Mouse (Mus musculus) thymus, postnatal 25 days (tissue): ENCODE measurements around the gene Smap2.
"Not testable (repeated sequence)": the region's sequence is repeated elsewhere in the genome, so short reads cannot be mapped to it uniquely, and the experiment has no call there.

Experiments
- DNase-seq: peaks from one replicate; pipeline ENCODE4 v3.0.0; 2022

Smap2 gene

DNA sequence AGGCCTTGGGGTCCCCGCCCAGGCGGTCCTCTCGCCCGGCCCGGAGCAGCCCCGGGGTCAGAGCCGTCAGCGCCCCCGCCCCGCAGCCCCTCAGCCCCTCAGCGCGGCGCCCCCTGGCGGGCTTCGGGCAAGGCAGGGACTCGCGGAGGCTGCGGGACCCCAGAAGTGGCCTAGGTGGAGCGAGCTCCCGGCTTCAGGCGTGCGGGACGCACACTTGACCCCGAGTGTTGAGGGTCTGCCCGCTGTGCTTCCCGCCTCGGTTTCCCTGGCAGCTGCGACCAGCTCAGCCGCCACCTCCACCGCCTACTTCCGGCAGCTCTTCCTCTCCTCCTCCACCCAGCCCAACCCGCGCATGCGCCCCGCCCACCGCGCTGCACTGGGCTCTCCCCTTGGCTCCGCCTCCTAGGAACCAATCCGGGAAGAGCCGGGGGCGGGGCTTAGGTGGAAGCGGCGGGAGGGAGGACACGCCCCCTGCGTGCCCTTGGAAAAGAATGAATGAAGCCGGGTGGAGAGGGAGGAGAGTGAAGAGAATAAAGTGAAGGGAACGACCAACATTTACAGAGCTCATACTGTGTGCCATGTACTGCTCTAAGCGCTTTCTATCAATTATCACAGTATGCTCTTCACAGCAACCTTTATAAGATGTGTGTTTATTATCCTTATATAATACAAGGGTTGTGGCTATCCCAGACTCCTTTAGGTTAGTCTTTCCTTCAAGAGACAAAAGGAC lies at the start of gene Smap2:
Smap2 (minus strand) TSS at position 320 of the 730 bp plus-strand sequence.
- DNase-seq = peak; percentile 99

DNA sequence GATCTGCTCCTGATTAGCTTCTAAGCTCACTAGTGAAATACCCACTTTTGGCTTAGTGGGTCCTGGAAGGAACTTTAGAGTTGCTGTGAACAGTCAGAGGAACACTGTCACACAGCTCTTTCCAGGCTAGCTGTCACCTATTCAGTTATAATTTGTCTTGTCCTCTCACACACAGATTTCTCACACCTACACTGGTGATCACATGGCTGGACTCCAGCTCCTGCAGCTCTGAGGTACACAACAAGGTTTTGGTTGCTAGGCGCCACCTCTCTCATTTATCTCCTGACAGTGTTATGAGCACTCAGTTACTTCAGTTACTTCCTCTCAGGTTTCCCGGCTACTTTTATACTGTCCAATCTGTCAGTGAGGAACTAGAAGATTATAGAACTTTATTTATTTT lies 48.3 kb upstream of the Smap2 start:
- DNase-seq = no peak

GRCm38 (mm10) chr4:121059218-121059617 lies 42.2 kb upstream of the Smap2 start:
- not testable (repeated sequence) for DNase-seq

DNA sequence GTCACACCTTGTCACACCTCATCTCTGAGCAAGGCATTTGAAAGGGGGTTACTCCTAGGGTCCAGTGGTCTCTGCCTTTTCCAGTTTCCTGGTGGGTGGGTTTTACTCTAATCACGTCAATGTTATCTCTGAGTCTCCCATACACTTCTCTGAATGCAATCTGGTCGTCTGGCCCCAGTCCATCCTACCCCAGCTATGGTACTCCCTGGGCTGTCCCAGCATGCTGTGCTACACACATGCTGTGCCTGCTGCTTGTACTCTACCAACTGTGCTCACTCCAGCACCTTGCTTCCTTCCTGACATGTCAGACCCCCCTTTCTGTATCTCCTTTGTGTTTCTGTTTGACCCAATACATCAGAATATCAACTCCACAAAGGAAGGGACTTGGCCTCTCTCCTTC lies 40.0 kb upstream of the Smap2 start:
- DNase-seq = no peak

DNA sequence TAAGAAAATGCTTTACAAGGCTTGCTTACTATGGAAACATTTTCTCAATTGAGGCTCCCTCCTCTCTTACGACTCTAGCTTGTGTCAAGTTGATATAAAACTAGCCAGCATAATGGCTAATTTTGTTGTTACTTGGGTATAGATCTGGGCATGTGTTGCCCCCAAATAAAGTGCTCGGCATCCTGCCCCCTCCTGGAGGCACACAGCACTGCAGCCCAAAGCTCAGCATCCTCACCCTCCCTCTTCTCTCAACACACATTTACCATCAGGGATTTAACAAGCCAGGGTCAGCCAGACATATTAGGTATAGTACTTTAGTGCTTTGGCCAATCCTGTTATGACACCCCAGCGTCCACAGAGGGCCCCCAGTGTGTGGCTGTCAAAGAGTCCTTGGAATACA lies 39.3 kb upstream of the Smap2 start:
- DNase-seq = peak; percentile 43

- DNase-seq = no peak
These were observed 35.6 kb upstream of the Smap2 start for GRCm38 (mm10) chr4:121052454-121053323.

DNA sequence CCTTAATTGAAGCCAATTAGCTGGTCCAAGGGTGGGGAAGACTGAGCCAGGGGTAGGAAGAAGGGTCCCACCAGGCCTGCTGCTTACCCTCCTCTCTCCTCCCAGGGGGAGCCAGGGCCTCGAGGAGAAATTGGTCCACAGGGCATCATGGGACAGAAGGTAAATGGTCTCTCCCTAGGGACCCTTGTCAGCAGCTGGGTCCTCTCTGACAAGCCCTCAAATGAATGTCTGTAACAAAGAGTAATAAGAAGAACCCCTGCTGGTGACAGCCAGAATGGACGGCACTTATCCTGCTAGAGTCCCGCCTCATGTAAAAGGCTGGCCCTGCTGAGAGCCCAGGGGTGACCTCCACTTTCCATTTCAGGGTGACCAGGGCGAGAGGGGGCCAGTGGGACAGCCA lies 34.8 kb upstream of the Smap2 start:
- no peak for DNase-seq

- no peak for DNase-seq
These were observed 25.9 kb upstream of the Smap2 start for GRCm38 (mm10) chr4:121042946-121043345.

- no peak for DNase-seq
These were observed 25.4 kb upstream of the Smap2 start for GRCm38 (mm10) chr4:121042472-121042871.

DNA sequence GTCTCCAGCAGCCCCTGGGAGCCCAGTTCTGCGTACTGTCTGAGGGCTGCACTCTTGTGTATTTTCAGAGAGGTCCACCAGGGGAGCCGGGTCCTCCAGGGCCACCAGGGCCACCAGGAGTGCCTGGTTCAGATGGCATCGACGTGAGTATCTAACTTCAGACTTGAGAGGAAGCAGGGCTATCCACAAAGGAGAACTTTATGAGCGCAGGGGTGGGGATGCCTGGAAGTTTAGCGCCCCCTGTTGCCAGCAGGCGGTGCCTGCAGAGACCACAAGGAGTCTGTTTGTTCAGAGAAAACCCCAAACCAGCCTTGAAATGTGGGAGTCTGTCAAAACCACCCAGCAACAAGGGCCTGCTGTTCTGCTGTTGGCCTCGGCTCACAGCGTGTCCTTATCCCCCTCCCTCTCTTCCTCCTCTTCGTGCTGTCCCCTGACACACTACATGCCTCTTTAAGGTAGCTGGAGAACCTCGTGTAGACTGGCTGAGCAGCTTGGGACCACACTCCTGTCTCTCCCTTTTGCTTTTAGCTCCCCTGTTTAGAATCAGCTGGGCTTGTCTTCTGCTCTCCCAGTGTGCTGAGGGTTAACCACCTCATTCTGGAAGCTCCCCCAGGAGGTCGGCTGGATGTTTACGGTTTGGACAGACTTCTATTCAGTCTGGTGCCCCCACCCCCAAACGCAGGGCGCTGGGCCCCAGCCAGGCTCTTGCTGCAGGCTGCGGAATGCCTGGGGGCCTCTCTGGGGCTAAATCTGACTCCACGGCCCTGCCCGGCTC lies 24.0 kb upstream of the Smap2 start:
- peak; percentile 63 for DNase-seq

GRCm38 (mm10) chr4:121040323-121040722 lies 23.3 kb upstream of the Smap2 start:
- DNase-seq = no peak

- DNase-seq = no peak
These were observed 22.5 kb upstream of the Smap2 start, which contains the start of gene Col9a2 for GRCm38 (mm10) chr4:121039331-121040115. TSS of gene Col9a2 (plus strand) at chr4:121039385.

DNA sequence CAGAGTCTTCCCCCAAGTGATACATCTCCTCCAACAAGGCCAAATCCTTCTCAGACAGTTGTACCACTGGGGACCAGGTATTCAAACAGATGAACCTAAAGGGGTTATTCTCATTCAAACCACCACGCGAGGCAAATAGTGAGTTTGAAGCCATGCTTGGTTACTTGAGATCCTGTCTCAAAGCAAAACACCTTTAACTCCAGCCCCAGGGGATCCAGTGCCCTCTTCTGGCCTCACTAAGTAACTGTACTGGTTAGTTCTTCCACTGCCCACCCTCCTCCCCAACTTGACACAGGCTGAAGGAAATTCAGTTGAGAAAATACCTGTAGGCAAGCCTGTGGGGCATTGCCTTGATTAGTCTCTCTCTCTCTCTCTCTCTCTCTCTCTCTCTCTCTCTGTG lies 16.0 kb upstream of the Smap2 start:
- DNase-seq = no peak

DNA sequence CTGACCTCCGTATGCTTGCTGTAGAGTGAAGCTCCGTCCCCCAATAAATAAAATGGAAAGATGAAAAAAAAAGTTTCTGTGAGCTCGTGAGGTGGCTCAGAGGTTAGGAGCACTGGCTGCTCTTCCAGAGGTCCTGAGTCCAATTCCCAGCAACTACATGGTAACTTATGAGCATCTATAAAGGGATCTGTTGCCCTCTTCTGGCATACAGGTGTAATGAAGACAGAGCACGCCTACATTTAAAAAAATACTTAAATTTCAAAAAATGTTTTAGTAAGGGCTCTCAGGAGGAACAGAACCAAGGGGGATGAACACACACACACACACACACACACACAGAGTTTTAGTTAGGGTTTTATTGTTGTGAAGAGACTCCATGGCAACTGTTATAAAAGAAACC lies 14.4 kb upstream of the Smap2 start:
- DNase-seq = no peak

- DNase-seq = no peak
These were observed 12.6 kb upstream of the Smap2 start for GRCm38 (mm10) chr4:121029632-121030031.

- DNase-seq = peak; percentile 46
These were observed 11.8 kb upstream of the Smap2 start for GRCm38 (mm10) chr4:121028659-121029392.

GRCm38 (mm10) chr4:121028146-121028545 lies 11.1 kb upstream of the Smap2 start:
- DNase-seq = no peak

- no peak for DNase-seq
These were observed 8.6 kb upstream of the Smap2 start for GRCm38 (mm10) chr4:121025681-121026080.

DNA sequence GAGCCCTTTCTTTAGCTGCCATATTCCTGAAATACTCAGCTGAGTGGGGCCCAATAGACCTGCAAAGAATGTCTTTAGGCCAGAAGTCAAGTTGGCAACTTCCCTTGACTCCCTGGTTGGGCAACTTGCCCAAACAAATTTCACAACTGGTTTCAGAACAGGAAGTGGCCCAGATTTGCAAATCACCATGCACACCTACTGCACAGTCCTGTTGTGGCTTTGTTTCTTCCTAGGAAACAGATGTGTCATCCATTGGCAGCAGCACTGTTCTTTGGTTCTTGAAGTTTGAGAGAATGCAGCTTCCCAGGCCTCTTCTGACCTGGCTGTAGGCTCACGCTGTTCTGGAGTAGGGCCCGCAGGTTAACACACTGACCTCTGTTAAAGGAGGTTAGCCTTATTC lies 6.9 kb upstream of the Smap2 start:
- no peak for DNase-seq

GRCm38 (mm10) chr4:121023464-121023863 lies 6.4 kb upstream of the Smap2 start:
- DNase-seq = no peak

DNA sequence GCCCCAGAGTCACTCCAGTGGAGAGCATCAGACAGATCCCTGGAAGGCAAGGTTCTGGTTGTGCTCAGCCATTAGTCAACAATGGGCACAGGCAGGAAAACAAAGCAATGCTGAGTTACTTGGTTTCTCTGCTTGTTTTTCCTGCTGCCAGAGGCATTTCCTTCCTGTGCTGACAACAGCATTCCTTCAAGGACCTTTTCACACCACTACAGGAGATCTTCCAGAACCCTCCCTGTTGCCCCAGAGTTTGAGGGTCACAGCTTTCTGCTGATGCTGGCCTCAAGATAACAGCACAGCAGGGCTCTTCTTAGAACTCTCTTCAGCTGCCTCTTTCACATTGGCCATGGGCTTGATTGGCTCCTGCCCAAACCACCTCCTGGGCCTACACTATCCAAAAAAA lies 4.9 kb upstream of the Smap2 start:
- DNase-seq = no peak
